Mouse (Mus musculus) embryonic facial prominence, embryonic 11.5 days (tissue): ENCODE results near the gene Topbp1. TPM values are rescaled to one million over a fixed set of nuclear protein-coding genes. Genes with fewer than 3 reads are reported as not detected.

Source experiments
- ATAC-seq: fragments of 200-750 bp; cut with Nextera tagmentation; replicated peaks from 2 replicates; pipeline ENCODE4 v1.8.0; 2017; ENCODE audit warnings: low read depth; ENCODE audit not compliant: insufficient number of reproducible peaks, low FRiP score, low TSS enrichment
- DNase-seq: peaks from one replicate; pipeline ENCODE4 v3.0.0-alpha.2; 2015; ENCODE audit warnings: low spot score
- H3K27ac ChIP-seq: fragments of 300-500 bp; sonication (generic); replicated peaks from 2 replicates; pipeline ENCODE4 v1.5.1; 2014; ENCODE audit warnings: mild to moderate bottlenecking, low read depth, low read length, control low read depth
- H3K27me3 ChIP-seq: fragments of 300-500 bp; sonication (generic); 2 replicates; pipeline ENCODE4 v1.6.1; 2014; ENCODE audit warnings: mild to moderate bottlenecking, low read length, moderate library complexity, mixed read lengths; ENCODE audit not compliant: control insufficient read depth, insufficient read depth
- H3K36me3 ChIP-seq: fragments of 300-500 bp; sonication (generic); replicated peaks from 2 replicates; pipeline ENCODE4 v1.6.1; 2014; ENCODE audit warnings: low read depth, mild to moderate bottlenecking, low read length, moderate library complexity, mixed read lengths; ENCODE audit not compliant: control insufficient read depth, insufficient read depth
- H3K4me1 ChIP-seq: fragments of 300-500 bp; sonication (generic); 2 replicates; pipeline ENCODE4 v1.6.1; 2014; ENCODE audit warnings: low read length, mixed read lengths; ENCODE audit not compliant: control insufficient read depth, insufficient read depth
- H3K4me2 ChIP-seq: fragments of 300-500 bp; sonication (generic); 2 replicates; pipeline ENCODE4 v1.6.1; 2014; ENCODE audit warnings: low read depth, mild to moderate bottlenecking, control low read depth, low read length, moderate library complexity
- H3K4me3 ChIP-seq: fragments of 300-500 bp; sonication (generic); 2 replicates; pipeline ENCODE4 v1.5.1; 2014; ENCODE audit warnings: low read depth, low read length, control low read depth
- H3K9ac ChIP-seq: fragments of 300-500 bp; sonication (generic); replicated peaks from 2 replicates; pipeline ENCODE4 v1.6.1; 2014; ENCODE audit warnings: mild to moderate bottlenecking, control low read depth, low read length
- H3K9me3 ChIP-seq: fragments of 300-500 bp; sonication (generic); replicated peaks from 2 replicates; pipeline ENCODE4 v1.6.1; 2016; ENCODE audit warnings: mild to moderate bottlenecking, low read length, inconsistent platforms, mixed read lengths; ENCODE audit not compliant: control insufficient read depth
- WGBS: fragments of 180-500 bp; shearing (Covaris S2); extraction: QIAGEN DNeasy Blood & Tissue Kit; methylation state at CpG from one replicate; pipeline ENCODE4 v1.1.7; 2014; 5-methylcytosine and 5-hydroxymethylcytosine counted together
- polyA plus RNA-seq: library from polyadenylated mRNA; unstranded; fragments of >200 nt; fragmentation: Nextera tagmentation; extraction: Ambion mirVana; gene quantifications from 2 replicates; pipeline ENCODE4 v1.2.1, GENCODE M21; 2014

The Topbp1 gene
- polyA plus RNA-seq, 1 experiment from 2014 or later: 90.1 TPM

GRCm38 (mm10) chr9:103287840-103288488, 17.1 kb upstream of the Topbp1 start:
- no peaks in the 10 kb centered on the region for H3K27me3 ChIP-seq
- H3K27ac ChIP-seq: no peak overlapping the region
- 87% methylated on average over 19 of the region's 19 CpGs for WGBS
- no peaks in the 10 kb centered on the region for H3K4me1 ChIP-seq
- ATAC-seq: no peak
- no peaks in the 10 kb centered on the region for H3K9me3 ChIP-seq
- no peak overlapping the region for H3K4me2 ChIP-seq
- H3K9ac ChIP-seq: no peak overlapping the region
- H3K36me3 ChIP-seq: no peaks in the 10 kb centered on the region
- H3K4me3 ChIP-seq: no peak overlapping the region
- no peak for DNase-seq

DNA sequence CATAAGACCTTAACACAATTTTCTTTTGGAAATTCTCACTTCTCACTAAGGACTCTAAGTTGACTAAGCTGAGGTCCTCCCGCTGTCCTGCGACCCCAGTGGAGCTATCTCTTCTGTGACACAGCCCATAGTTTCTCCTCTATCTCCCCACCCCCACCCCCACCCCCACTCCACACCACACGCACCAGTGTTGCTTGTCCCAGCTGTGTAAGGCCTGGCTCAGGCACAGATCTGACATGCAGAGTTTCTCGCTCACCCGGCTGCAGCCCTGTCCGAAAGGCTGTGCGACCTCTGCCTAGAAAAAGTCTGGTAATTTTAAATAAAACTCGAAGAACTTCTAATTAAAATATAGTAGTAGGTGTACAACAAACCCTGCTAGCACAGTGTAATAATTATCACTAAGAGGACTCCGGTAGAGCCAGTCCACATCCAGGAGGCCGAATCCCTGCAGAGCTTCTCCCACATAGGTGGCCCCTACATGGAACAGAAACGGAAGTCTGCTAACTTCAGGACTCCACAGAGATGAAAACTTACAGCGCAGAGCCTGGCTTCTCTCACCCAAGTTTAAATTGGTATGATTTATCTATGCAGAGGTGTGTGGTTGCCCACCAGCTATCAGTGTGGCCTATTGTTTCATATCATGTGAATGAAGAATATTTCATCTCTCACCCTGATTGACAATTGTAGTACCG, 16.4 kb upstream of the Topbp1 start:
- Histone ChIP-seq H3K27ac (no peak overlapping the region), H3K4me2 (no peak overlapping the region), H3K9ac (no peak overlapping the region), H3K36me3 (no peaks in the 10 kb centered on the region), H3K4me3 (no peak overlapping the region), H3K9me3 (no peaks in the 10 kb centered on the region), H3K4me1 (no peaks in the 10 kb centered on the region), H3K27me3 (no peaks in the 10 kb centered on the region)
- WGBS: 90% methylated on average over 13 of the region's 13 CpGs
- DNase-seq (no peak), ATAC-seq (no peak)

GRCm38 (mm10) chr9:103294507-103294906, 10.5 kb upstream of the Topbp1 start:
- WGBS: 90% methylated on average over 2 of the region's 2 CpGs
- H3K9ac ChIP-seq: no peak overlapping the region

GRCm38 (mm10) chr9:103301086-103301485, 3.9 kb upstream of the Topbp1 start:
- no peak for ATAC-seq
- no peak overlapping the region for H3K27ac ChIP-seq
- H3K9me3 ChIP-seq: no peaks in the 10 kb centered on the region
- H3K9ac ChIP-seq: no peak overlapping the region
- no peak for DNase-seq
- H3K36me3 ChIP-seq: no peaks in the 10 kb centered on the region
- 92% methylated on average over 8 of the region's 8 CpGs for WGBS
- no peak overlapping the region for H3K4me3 ChIP-seq
- H3K4me1 ChIP-seq: no peaks in the 10 kb centered on the region
- H3K27me3 ChIP-seq: no peaks in the 10 kb centered on the region
- H3K4me2 ChIP-seq: no peak overlapping the region

More at GRCm38 (mm10) chr9:103294507-103294906, 10.5 kb upstream of the Topbp1 start:
- no peaks in the 10 kb centered on the region for H3K36me3 ChIP-seq
- H3K4me1 ChIP-seq: no peaks in the 10 kb centered on the region
- H3K4me2 ChIP-seq: no peak overlapping the region
- no peaks in the 10 kb centered on the region for H3K27me3 ChIP-seq
- H3K27ac ChIP-seq: no peak overlapping the region
- ATAC-seq: no peak
- H3K9me3 ChIP-seq: no peaks in the 10 kb centered on the region
- H3K4me3 ChIP-seq: no peak overlapping the region
- no peak for DNase-seq

DNA sequence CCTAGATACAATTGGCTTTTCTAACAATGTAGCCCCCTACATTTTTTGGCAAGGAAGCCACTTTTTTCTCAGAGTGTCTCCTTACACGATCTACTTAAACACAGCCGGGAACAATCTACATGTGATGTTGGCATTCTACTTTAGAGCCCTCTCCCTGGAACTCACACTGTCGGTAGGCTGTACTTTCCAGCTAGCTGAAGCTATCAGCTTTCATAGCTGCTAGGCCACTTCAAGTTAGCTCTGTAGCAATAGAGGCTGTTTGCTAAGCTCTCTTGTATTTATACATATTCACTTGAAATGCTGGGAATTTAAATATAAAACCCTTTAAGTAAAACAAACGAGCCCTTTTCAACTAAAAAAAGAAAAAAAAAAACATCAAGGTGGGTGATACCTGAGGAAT, 2.8 kb upstream of the Topbp1 start:
- Histone ChIP-seq H3K4me1 (no peaks in the 10 kb centered on the region; the same call in 1 of the 2 replicates), H3K27me3 (no peaks in the 10 kb centered on the region), H3K4me2 (no peak overlapping the region), H3K36me3 (no peaks in the 10 kb centered on the region), H3K9me3 (no peaks in the 10 kb centered on the region), H3K9ac (no peak overlapping the region), H3K27ac (no peak overlapping the region), H3K4me3 (no peak overlapping the region)
- WGBS: 80% methylated on average over 4 of the region's 4 CpGs
- DNase-seq (no peak), ATAC-seq (no peak)

DNA sequence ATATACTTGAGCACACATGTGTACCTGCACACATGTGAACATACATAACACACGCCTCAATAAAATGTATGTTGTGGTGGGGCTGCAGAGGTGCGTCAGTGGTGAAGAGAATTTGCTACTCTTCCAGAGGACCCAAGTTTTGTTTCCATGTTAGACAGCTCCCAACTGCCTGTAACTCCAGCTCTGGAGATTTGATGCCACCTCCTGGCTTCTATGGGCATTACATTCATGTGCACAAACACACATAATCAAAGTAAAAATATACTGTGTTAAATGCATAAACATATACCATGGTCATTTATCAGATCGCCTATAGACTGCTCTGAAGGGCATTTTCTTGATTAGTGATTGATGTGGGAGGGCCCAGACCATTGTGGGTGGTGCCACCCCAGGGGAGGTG, 2.3 kb upstream of the Topbp1 start:
- DNase-seq (peak; percentile 69), ATAC-seq (no peak)
- Histone ChIP-seq H3K27me3 (no peaks in the 10 kb centered on the region), H3K9ac (no peak overlapping the region), H3K36me3 (no peaks in the 10 kb centered on the region), H3K9me3 (no peaks in the 10 kb centered on the region), H3K4me1 (no peaks in the 10 kb centered on the region; the same call in 1 of the 2 replicates), H3K4me3 (no peak overlapping the region), H3K27ac (no peak overlapping the region), H3K4me2 (no peak overlapping the region)
- 60% methylated on average over 3 of the region's 3 CpGs for WGBS

- peak; percentile 75 for ATAC-seq
- H3K27ac ChIP-seq: peak overlapping the region; percentile 87
- H3K4me1 ChIP-seq: no peaks in the 10 kb centered on the region; the same call in 1 of the 2 replicates
- H3K4me3 ChIP-seq: peak overlapping the region; percentile 97
- H3K27me3 ChIP-seq: no peaks in the 10 kb centered on the region
- peak overlapping the region; percentile 97 for H3K9ac ChIP-seq
- H3K9me3 ChIP-seq: no peaks in the 10 kb centered on the region
- DNase-seq: peak; percentile 58
- peak overlapping the region; percentile 67 for H3K4me2 ChIP-seq
- WGBS: under 1% methylated on average over 40 of the region's 40 CpGs
- peaks cover 5% of the 10 kb centered on the region; the same call in 1 of the 2 replicates for H3K36me3 ChIP-seq
Measured at GRCm38 (mm10) chr9:103305332-103306041, 472 bp downstream of the Topbp1 start.

DNA sequence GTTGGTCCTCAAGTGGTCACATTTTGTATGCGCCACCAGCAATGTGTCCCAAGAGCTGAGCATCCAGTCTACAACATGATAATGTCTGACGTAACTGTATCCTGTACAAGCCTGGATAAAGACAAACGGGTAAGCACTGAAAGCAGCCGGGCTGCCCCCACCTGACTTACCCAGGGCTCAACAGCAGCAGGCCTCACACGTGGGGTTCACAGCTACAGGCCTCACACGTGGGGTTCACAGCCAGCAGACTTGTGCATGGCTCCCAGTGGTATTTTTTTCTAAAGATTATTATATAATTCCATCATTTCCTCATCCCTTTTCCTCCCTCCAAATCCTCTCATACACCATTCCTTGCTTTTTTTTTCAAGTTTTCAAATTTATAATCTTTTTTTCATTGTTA, 4.8 kb downstream of the Topbp1 start:
- Histone ChIP-seq H3K4me1 (no peaks in the 10 kb centered on the region; the same call in 1 of the 2 replicates), H3K36me3 (peaks cover 11% of the 10 kb centered on the region; the same call in 1 of the 2 replicates), H3K27me3 (no peaks in the 10 kb centered on the region), H3K4me2 (no peak overlapping the region), H3K27ac (no peak overlapping the region), H3K9me3 (no peaks in the 10 kb centered on the region), H3K4me3 (no peak overlapping the region), H3K9ac (no peak overlapping the region)
- ATAC-seq: no peak
- 94% methylated on average over 6 of the region's 6 CpGs for WGBS
- no peak for DNase-seq
